ENCODE assay signal across 23 mouse cellular contexts in genomic region chrX:102479665-102480064, GRCm38 (mm10). TPM values are rescaled to one million over a fixed set of nuclear protein-coding genes. Genes with fewer than 3 reads are reported as not detected.
DNase-seq lines count a peak whose midpoint lies in the region; TF ChIP-seq lines count a peak whose summit lies in the region.
"Had no signal": no experiment of that assay in that cellular context is flagged by ENCODE, and none has a peak within 500 bp of the region (broad histone marks: within the 10 kb centered on the region; RNA-seq: fewer than 3 reads in every experiment).

No protein-coding gene starts in this region.

- intact Hi-C loops in gastrocnemius, adult 2 months (cut with DNase I), result loop anchor here (2.0 kb wide), 2 partner anchors 261 to 319 kb away; no protein-coding TSS in a partner anchor

- H3K27ac ChIP-seq in gastrocnemius, adult 2 months, result no peak overlapping the region
- H3K27ac ChIP-seq: heart, embryonic 10.5 days; heart, embryonic 15.5 days; hindbrain, postnatal 0 days; intestine, embryonic 15.5 days; limb, embryonic 10.5 days; limb, embryonic 15.5 days; liver, embryonic 13.5 days; midbrain, embryonic 10.5 days; midbrain, embryonic 15.5 days; neural tube, embryonic 15.5 days; stomach, embryonic 15.5 days had no signal

- H3K4me3 ChIP-seq in gastrocnemius, adult 2 months, result no peak overlapping the region
- H3K4me3 ChIP-seq: erythroblast, embryonic 14.5 days; heart, embryonic 10.5 days; heart, embryonic 15.5 days; intestine, embryonic 15.5 days; limb, embryonic 10.5 days; limb, embryonic 15.5 days; liver, embryonic 13.5 days; midbrain, embryonic 10.5 days; midbrain, embryonic 15.5 days; neural tube, embryonic 15.5 days; stomach, embryonic 15.5 days had no signal

- no peak for TF ChIP-seq CTCF in gastrocnemius, adult 2 months (IDR thresholded peaks at IDR 0.05)

- peak; percentile 24 for DNase-seq in gastrocnemius, adult 2 months
- no peak for DNase-seq in gastrocnemius, postnatal 25 days
- peak; percentile 7 for DNase-seq in lung, postnatal 10 days
- DNase-seq in lung, postnatal 4 days, result no peak
- DNase-seq in adrenal gland, adult 8-10 months, result peak; percentile 20
- DNase-seq in urinary bladder, postnatal 25 days (ENCODE audit: low spot score), result no peak
- no peak for DNase-seq in ovary, postnatal 10 days (ENCODE audit: low spot score)
- DNase-seq: gastrocnemius, postnatal 14 days; heart, adult 11 months; kidney, postnatal 4 days; liver, embryonic 13.5 days; right cerebral cortex, postnatal 25 days had no signal

RNA-seq across cellular contexts. Expression of gene Hdac8, which starts 25.5 kb away (rescaled TPM):
- 1 to 10 TPM; 3.8 to 4.2 TPM for total RNA-seq in gastrocnemius, adult 2 months (2021)
- 1 to 10 TPM; 2.5 to 3.1 TPM for total RNA-seq in gastrocnemius, postnatal 25 days (2021)
- total RNA-seq in adrenal gland, adult 8-10 months (2022), result 10 to 100 TPM in 3 of 4 experiments, 1 to 10 TPM in 1; 8.0 to 16.4 (median 13.4) TPM

Comparison
In these comparisons a context has a peak if more than half of its experiments do, and no peak if none do; other contexts are left out.
1. DNase-seq: peak in gastrocnemius, adult 2 months (single experiment), lung, postnatal 10 days (single experiment) and adrenal gland, adult 8-10 months (single experiment); none in gastrocnemius, postnatal 25 days (single experiment), lung, postnatal 4 days (0 of 2), urinary bladder, postnatal 25 days (single experiment) and ovary, postnatal 10 days (single experiment).